Comparison of ENCODE assay signal across 13 mouse cellular contexts in genomic region chr9:52215291-52215690, GRCm38 (mm10).
"Had no signal": no experiment of that assay in that cellular context is flagged by ENCODE, and none has a peak within 500 bp of the region (broad histone marks: within the 10 kb centered on the region; RNA-seq: fewer than 3 reads in every experiment).

No protein-coding gene starts in this region.

- DNase-seq: forebrain, postnatal 0 days; gastrocnemius, adult 2 months; gastrocnemius, postnatal 10 days; gastrocnemius, postnatal 25 days; heart, postnatal 10 days; heart, postnatal 4 days; kidney, adult 18-20 months; kidney, adult 8-10 months; kidney, postnatal 10 days; kidney, postnatal 25 days; kidney, postnatal 4 days; liver; liver, embryonic 13.5 days had no signal
